Mouse (Mus musculus): Measurements from ENCODE around the gene Xirp1.

GRCm38 (mm10) chr9:119999636-120000035 is 23.8 kb downstream of the Xirp1 start:
- TF ChIP-seq CTCF (IDR thresholded peaks at IDR 0.05) (no peak), EP300 (IDR thresholded peaks at IDR 0.05) (no peak)
